Mouse (Mus musculus) midbrain, embryonic 14.5 days (tissue): Measurements from ENCODE around the gene Nek11. TPM values are rescaled to one million over a fixed set of nuclear protein-coding genes. Genes with fewer than 3 reads are reported as not detected.

Experiments
- ATAC-seq: fragments of 200-750 bp; cut with Nextera tagmentation; 2 replicates; pipeline ENCODE4 v1.8.0; 2017; ENCODE audit warnings: moderate number of reproducible peaks, moderate library complexity; ENCODE audit not compliant: low FRiP score, low TSS enrichment
- DNase-seq: peaks from one replicate; pipeline ENCODE4 v3.0.0-alpha.2; 2015
- H3K27ac ChIP-seq: fragments of 300-500 bp; sonication (generic); replicated peaks from 2 replicates; pipeline ENCODE4 v1.5.1; 2014; ENCODE audit warnings: mild to moderate bottlenecking, low read depth, low read length, moderate library complexity
- H3K27me3 ChIP-seq: fragments of 300-500 bp; sonication (generic); 2 replicates; pipeline ENCODE4 v1.6.1; 2014; ENCODE audit warnings: low read length, control low read depth, mixed read lengths; ENCODE audit not compliant: control insufficient read depth, insufficient read depth
- H3K36me3 ChIP-seq: fragments of 300-500 bp; sonication (generic); 2 replicates; pipeline ENCODE4 v1.6.1; 2014; ENCODE audit warnings: low read length, control low read depth; ENCODE audit not compliant: control insufficient read depth, insufficient read depth
- H3K4me1 ChIP-seq: fragments of 300-500 bp; sonication (generic); 2 replicates; pipeline ENCODE4 v1.6.1; 2014; ENCODE audit warnings: mild to moderate bottlenecking, antibody characterized with exemption, low read length, control low read depth; ENCODE audit not compliant: control insufficient read depth, insufficient read depth
- H3K4me2 ChIP-seq: fragments of 300-500 bp; sonication (generic); 2 replicates; pipeline ENCODE4 v1.6.1; 2014; ENCODE audit warnings: mild to moderate bottlenecking, low read length, moderate library complexity
- H3K4me3 ChIP-seq: fragments of 300-500 bp; sonication (generic); replicated peaks from 2 replicates; pipeline ENCODE4 v1.5.1; 2014; ENCODE audit warnings: low read depth, low read length
- H3K9ac ChIP-seq: fragments of 300-500 bp; sonication (generic); replicated peaks from 2 replicates; pipeline ENCODE4 v1.6.1; 2014; ENCODE audit warnings: mild to moderate bottlenecking, low read length, moderate library complexity
- H3K9me3 ChIP-seq: fragments of 300-500 bp; sonication (generic); 2 replicates; pipeline ENCODE4 v1.6.1; 2016; ENCODE audit warnings: low read length, control low read depth, mixed read lengths; ENCODE audit not compliant: control insufficient read depth
- WGBS: fragments of 180-500 bp; shearing (Covaris S2); extraction: QIAGEN DNeasy Blood & Tissue Kit; methylation state at CpG from one replicate; pipeline ENCODE4 v1.1.7; 2014; 5-methylcytosine and 5-hydroxymethylcytosine counted together
- polyA plus RNA-seq: library from polyadenylated mRNA; unstranded; fragments of >200 nt; fragmentation: Nextera tagmentation; extraction: Ambion mirVana; gene quantifications from 2 replicates; pipeline ENCODE4 v1.2.1, GENCODE M21; 2014

Nek11 gene
- polyA plus RNA-seq, 1 experiment from 2014 or later, result 3.1 TPM

- Histone ChIP-seq H3K36me3 (no peaks in the 10 kb centered on the region), H3K4me1 (peaks cover 10% of the 10 kb centered on the region; the same call in 1 of the 2 replicates), H3K27ac (peak overlapping the region; percentile 43), H3K4me3 (no peak overlapping the region), H3K9ac (no peak overlapping the region), H3K9me3 (no peaks in the 10 kb centered on the region), H3K27me3 (no peaks in the 10 kb centered on the region), H3K4me2 (no peak overlapping the region)
- 57% methylated on average over 2 of the region's 2 CpGs for WGBS
- peak; percentile 64 for DNase-seq
- no peak for ATAC-seq
These were observed 132.2 kb downstream of the Nek11 start for GRCm38 (mm10) chr9:105263140-105263539.

- Histone ChIP-seq H3K4me2 (no peak overlapping the region), H3K4me1 (peaks cover 6% of the 10 kb centered on the region; the same call in 1 of the 2 replicates), H3K9me3 (no peaks in the 10 kb centered on the region), H3K27ac (0 out of 2 replicates have a peak overlapping the region, but pooled peaks have one; percentile 9), H3K36me3 (no peaks in the 10 kb centered on the region), H3K9ac (no peak overlapping the region), H3K4me3 (no peak overlapping the region), H3K27me3 (no peaks in the 10 kb centered on the region)
- DNase-seq, result peak; percentile 57
- 60% methylated on average over 10 of the region's 10 CpGs for WGBS
- peak; percentile 43; the same call in 1 of the 2 replicates for ATAC-seq
These were observed 137.7 kb downstream of the Nek11 start for GRCm38 (mm10) chr9:105257668-105258067.

GRCm38 (mm10) chr9:105254076-105254475 lies 141.2 kb downstream of the Nek11 start:
- Histone ChIP-seq H3K9ac (no peak overlapping the region), H3K27ac (no peak overlapping the region), H3K4me2 (no peak overlapping the region), H3K4me1 (no peaks in the 10 kb centered on the region), H3K4me3 (no peak overlapping the region), H3K36me3 (no peaks in the 10 kb centered on the region), H3K9me3 (no peaks in the 10 kb centered on the region), H3K27me3 (no peaks in the 10 kb centered on the region)
- DNase-seq, result no peak
- WGBS, result 89% methylated on average over 1 of the region's 1 CpGs
- ATAC-seq, result no peak

- Histone ChIP-seq H3K9me3 (no peaks in the 10 kb centered on the region), H3K9ac (no peak overlapping the region), H3K4me3 (no peak overlapping the region), H3K27ac (no peak overlapping the region), H3K27me3 (no peaks in the 10 kb centered on the region), H3K4me2 (no peak overlapping the region), H3K36me3 (no peaks in the 10 kb centered on the region), H3K4me1 (no peaks in the 10 kb centered on the region)
- WGBS, result 55% methylated on average over 4 of the region's 4 CpGs
- DNase-seq, result no peak
- ATAC-seq, result no peak
These were observed 142.8 kb downstream of the Nek11 start for GRCm38 (mm10) chr9:105252349-105253041.

- H3K27ac ChIP-seq, result no peak overlapping the region
- no peak for DNase-seq
- no peak overlapping the region for H3K4me2 ChIP-seq
- no peaks in the 10 kb centered on the region for H3K4me1 ChIP-seq
- no peaks in the 10 kb centered on the region for H3K27me3 ChIP-seq
- WGBS, result 99% methylated on average over 4 of the region's 4 CpGs
- no peak overlapping the region for H3K4me3 ChIP-seq
- H3K9me3 ChIP-seq, result no peaks in the 10 kb centered on the region
- H3K9ac ChIP-seq, result no peak overlapping the region
- no peaks in the 10 kb centered on the region for H3K36me3 ChIP-seq
- no peak for ATAC-seq
These were observed 144.1 kb downstream of the Nek11 start for GRCm38 (mm10) chr9:105251256-105251655.

- DNase-seq, result peak; percentile 32
- Histone ChIP-seq H3K4me1 (no peaks in the 10 kb centered on the region), H3K9me3 (no peaks in the 10 kb centered on the region), H3K4me2 (no peak overlapping the region), H3K27me3 (no peaks in the 10 kb centered on the region), H3K36me3 (no peaks in the 10 kb centered on the region), H3K9ac (no peak overlapping the region), H3K27ac (no peak overlapping the region), H3K4me3 (no peak overlapping the region)
- ATAC-seq, result no peak
- 39% methylated on average over 5 of the region's 5 CpGs for WGBS
These were observed 151.3 kb downstream of the Nek11 start for GRCm38 (mm10) chr9:105244024-105244423.

GRCm38 (mm10) chr9:105214434-105214833 lies 180.9 kb downstream of the Nek11 start:
- no peak overlapping the region for H3K4me3 ChIP-seq
- ATAC-seq, result no peak
- no peaks in the 10 kb centered on the region for H3K9me3 ChIP-seq
- H3K36me3 ChIP-seq, result no peaks in the 10 kb centered on the region
- no peak overlapping the region for H3K27ac ChIP-seq
- WGBS, result 54% methylated on average over 4 of the region's 4 CpGs
- no peak overlapping the region for H3K4me2 ChIP-seq
- H3K27me3 ChIP-seq, result no peaks in the 10 kb centered on the region
- H3K4me1 ChIP-seq, result no peaks in the 10 kb centered on the region
- H3K9ac ChIP-seq, result no peak overlapping the region
- DNase-seq, result peak; percentile 25

GRCm38 (mm10) chr9:105200305-105200704 lies 195.0 kb downstream of the Nek11 start:
- no peaks in the 10 kb centered on the region for H3K27me3 ChIP-seq
- no peak for ATAC-seq

GRCm38 (mm10) chr9:105186725-105187124 lies 208.6 kb downstream of the Nek11 start:
- Histone ChIP-seq H3K27me3 (no peaks in the 10 kb centered on the region), H3K4me1 (no peaks in the 10 kb centered on the region), H3K9me3 (no peaks in the 10 kb centered on the region), H3K27ac (no peak overlapping the region), H3K4me2 (no peak overlapping the region), H3K4me3 (no peak overlapping the region), H3K9ac (no peak overlapping the region), H3K36me3 (no peaks in the 10 kb centered on the region)
- DNase-seq (no peak), ATAC-seq (no peak)
- 93% methylated on average over 3 of the region's 3 CpGs for WGBS

More at GRCm38 (mm10) chr9:105200305-105200704, 195.0 kb downstream of the Nek11 start:
- no peak overlapping the region for H3K27ac ChIP-seq
- H3K4me2 ChIP-seq, result no peak overlapping the region
- 0 out of 2 replicates have a peak, but pooled peaks cover 3% of the 10 kb centered on the region for H3K4me1 ChIP-seq
- H3K36me3 ChIP-seq, result no peaks in the 10 kb centered on the region
- H3K9me3 ChIP-seq, result no peaks in the 10 kb centered on the region
- H3K9ac ChIP-seq, result no peak overlapping the region
- no peak overlapping the region for H3K4me3 ChIP-seq
- 15% methylated on average over 1 of the region's 1 CpGs for WGBS
- peak; percentile 60 for DNase-seq
